Mouse (Mus musculus) cerebellum, adult 9-11 months (tissue): ENCODE data around the gene E2f8.

Experiments used
- DNase-seq: peaks from one replicate; pipeline ENCODE4 v3.0.0; 2022

E2f8 gene

GRCm38 (mm10) chr7:48881486-48881885 is at the start of gene E2f8:
Gene E2f8 (minus strand): TSS chr7:48881596.
- peak; percentile 16 for DNase-seq

GRCm38 (mm10) chr7:48930399-48930798 is 49.0 kb upstream of the E2f8 start:
- peak; percentile 93 for DNase-seq

GRCm38 (mm10) chr7:48928364-48928763 is 47.0 kb upstream of the E2f8 start:
- DNase-seq = peak; percentile 76

- no peak for DNase-seq
Observed at GRCm38 (mm10) chr7:48925214-48925613, 43.8 kb upstream of the E2f8 start.

GRCm38 (mm10) chr7:48923620-48924019 is 42.2 kb upstream of the E2f8 start:
- no peak for DNase-seq

- DNase-seq = no peak
Observed at GRCm38 (mm10) chr7:48918389-48918788, 37.0 kb upstream of the E2f8 start.

- DNase-seq = no peak
Observed at GRCm38 (mm10) chr7:48917988-48918387, 36.6 kb upstream of the E2f8 start.

- DNase-seq = no peak
Observed at GRCm38 (mm10) chr7:48917463-48917862, 36.1 kb upstream of the E2f8 start.

GRCm38 (mm10) chr7:48914630-48915506 is 33.5 kb upstream of the E2f8 start:
- DNase-seq = no peak

GRCm38 (mm10) chr7:48911146-48911545 is 29.8 kb upstream of the E2f8 start:
- no peak for DNase-seq

- no peak for DNase-seq
Observed at GRCm38 (mm10) chr7:48910282-48910681, 28.9 kb upstream of the E2f8 start.

- DNase-seq = no peak
Observed at GRCm38 (mm10) chr7:48909342-48909671, 27.9 kb upstream of the E2f8 start.

- no peak for DNase-seq
Observed at GRCm38 (mm10) chr7:48908521-48909341, 27.3 kb upstream of the E2f8 start, which contains the start of gene Nav2. Gene Nav2 (plus strand): TSS chr7:48908716.

- DNase-seq = no peak
Observed at GRCm38 (mm10) chr7:48902454-48902853, 21.1 kb upstream of the E2f8 start.

- DNase-seq = no peak
Observed at GRCm38 (mm10) chr7:48900408-48901167, 19.2 kb upstream of the E2f8 start.

- no peak for DNase-seq
Observed at GRCm38 (mm10) chr7:48898416-48898815, 17.0 kb upstream of the E2f8 start.

- no peak for DNase-seq
Observed at GRCm38 (mm10) chr7:48897539-48898163, 16.3 kb upstream of the E2f8 start.

GRCm38 (mm10) chr7:48896051-48896450 is 14.7 kb upstream of the E2f8 start:
- no peak for DNase-seq

- no peak for DNase-seq
Observed at GRCm38 (mm10) chr7:48895475-48895874, 14.1 kb upstream of the E2f8 start.

- DNase-seq = no peak
Observed at GRCm38 (mm10) chr7:48894763-48895162, 13.4 kb upstream of the E2f8 start.

- peak; percentile 50 for DNase-seq
Observed at GRCm38 (mm10) chr7:48894152-48894551, 12.8 kb upstream of the E2f8 start.

- no peak for DNase-seq
Observed at GRCm38 (mm10) chr7:48893093-48893492, 11.7 kb upstream of the E2f8 start.

GRCm38 (mm10) chr7:48891029-48891428 is 9.6 kb upstream of the E2f8 start:
- DNase-seq = no peak
